Comparison of ENCODE assay signal across 14 mouse cellular contexts in the genomic region with DNA sequence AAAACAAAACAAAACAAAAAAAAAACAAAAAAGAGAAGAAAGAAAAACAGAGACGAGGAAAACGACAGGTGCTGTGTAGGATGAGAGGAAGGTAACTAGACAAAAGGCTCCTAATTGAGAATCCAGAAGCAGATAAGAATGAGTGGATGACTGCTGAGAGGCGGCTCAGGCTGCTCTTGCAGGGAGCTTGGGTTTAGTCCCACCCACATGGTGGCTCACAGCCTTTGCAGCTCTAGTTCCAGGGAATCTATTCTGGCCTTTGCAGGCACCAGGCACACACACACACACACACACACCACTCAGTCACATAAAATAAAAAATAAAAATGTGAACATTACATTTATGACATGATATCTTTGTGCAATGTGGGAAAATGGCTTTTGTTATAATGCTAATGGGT. TPM values are rescaled to one million over a fixed set of nuclear protein-coding genes. Genes with fewer than 3 reads are reported as not detected.
DNase-seq lines count a peak whose midpoint lies in the region; ATAC-seq and TF ChIP-seq lines count a peak whose summit lies in the region.
"Had no signal": no experiment of that assay in that cellular context is flagged by ENCODE, and none has a peak within 500 bp of the region (broad histone marks: within the 10 kb centered on the region; RNA-seq: fewer than 3 reads in every experiment).

No protein-coding gene starts in this region.

- H3K79me2 ChIP-seq in heart, adult 2 months (replicated peaks; ENCODE audit: control insufficient read depth, insufficient read depth, low read length): peaks cover 2% of the 10 kb centered on the region; the same call in 1 of the 2 replicates

- H3K9ac ChIP-seq in midbrain, embryonic 11.5 days (ENCODE audit: low read length): no peak overlapping the region
- H3K9ac ChIP-seq in midbrain, embryonic 16.5 days (ENCODE audit: low read depth, low read length): no peak overlapping the region
- no peak overlapping the region for H3K9ac ChIP-seq in heart, adult 2 months (ENCODE audit: low read depth, low read length)
- H3K9ac ChIP-seq: forebrain, embryonic 13.5 days; hindbrain, embryonic 12.5 days; hindbrain, embryonic 15.5 days had no signal

- no peak for TF ChIP-seq EP300 in heart, adult 2 months (IDR thresholded peaks at IDR 0.05; ENCODE audit: insufficient read depth, low read depth, low read length)

- intact Hi-C loops in heart, adult 2 months (cut with DNase I): loop anchor here (1.0 to 5.0 kb wide), 3 partner anchors 142 to 451 kb away; no protein-coding TSS in a partner anchor

- no peak overlapping the region for H3K4me3 ChIP-seq in layer of hippocampus, adult 2 months
- H3K4me3 ChIP-seq in midbrain, embryonic 11.5 days (ENCODE audit: low read depth, low read length): no peak overlapping the region
- no peak overlapping the region for H3K4me3 ChIP-seq in midbrain, embryonic 16.5 days (ENCODE audit: low read depth, low read length)
- H3K4me3 ChIP-seq in cortical plate, adult 2 months (ENCODE audit: insufficient read depth, low read length): no peak overlapping the region
- H3K4me3 ChIP-seq in heart, adult 2 months: no peak overlapping the region
- H3K4me3 ChIP-seq: forebrain, embryonic 13.5 days; hindbrain, embryonic 12.5 days; hindbrain, embryonic 15.5 days had no signal

- no peak for ATAC-seq in midbrain, embryonic 11.5 days (ENCODE audit: low FRiP score)
- no peak for ATAC-seq in midbrain, embryonic 16.5 days
- ATAC-seq: forebrain, embryonic 13.5 days; forebrain, embryonic 16.5 days had no signal

- H3K9me3 ChIP-seq in midbrain, embryonic 11.5 days (ENCODE audit: control insufficient read depth, low read length): no peaks in the 10 kb centered on the region
- H3K9me3 ChIP-seq in midbrain, embryonic 16.5 days (replicated peaks; ENCODE audit: control insufficient read depth, low read length, poor library complexity, severe bottlenecking): no peaks in the 10 kb centered on the region
- H3K9me3 ChIP-seq: forebrain, embryonic 13.5 days; hindbrain, embryonic 12.5 days; hindbrain, embryonic 15.5 days had no signal

- H3K27me3 ChIP-seq in midbrain, embryonic 11.5 days (ENCODE audit: control insufficient read depth, insufficient read depth, low read length): no peaks in the 10 kb centered on the region
- no peaks in the 10 kb centered on the region for H3K27me3 ChIP-seq in midbrain, embryonic 16.5 days (ENCODE audit: control insufficient read depth, insufficient read depth, low read depth, low read length)
- H3K27me3 ChIP-seq in heart, adult 2 months (ENCODE audit: control insufficient read depth, insufficient read depth, low read length): no peaks in the 10 kb centered on the region
- H3K27me3 ChIP-seq: forebrain, embryonic 13.5 days had no signal

- no peak for DNase-seq in layer of hippocampus, adult 2 months (ENCODE audit: low spot score in 2 of 2)
- DNase-seq in layer of hippocampus, postnatal 14 days (ENCODE audit: low spot score in 2 of 2): no peak
- peak; percentile 44 for DNase-seq in midbrain, embryonic 11.5 days (ENCODE audit: low spot score, missing footprints)
- DNase-seq in heart, adult 2 months: no peak
- DNase-seq in gastrocnemius, adult 8-10 months (ENCODE audit: low spot score in 2 of 2): no peak

- no peak for TF ChIP-seq CTCF in layer of hippocampus, adult 2 months (conservative IDR thresholded peaks at IDR 0.05)
- TF ChIP-seq CTCF in cortical plate, adult 2 months (IDR thresholded peaks at IDR 0.05; ENCODE audit: extremely low read depth, insufficient read depth, low read length): no peak
- no peak for TF ChIP-seq CTCF in heart, adult 2 months (IDR thresholded peaks at IDR 0.05)

- 0 out of 2 replicates have a peak, but pooled peaks cover 2% of the 10 kb centered on the region for H3K4me1 ChIP-seq in midbrain, embryonic 11.5 days (ENCODE audit: control insufficient read depth, insufficient read depth, low read length)
- peaks cover 7% of the 10 kb centered on the region for H3K4me1 ChIP-seq in midbrain, embryonic 16.5 days (ENCODE audit: control insufficient read depth, insufficient read depth, low read length)
- H3K4me1 ChIP-seq in cortical plate, adult 2 months (ENCODE audit: control insufficient read depth, insufficient read depth, low read length): peaks cover 19% of the 10 kb centered on the region
- peaks cover 9% of the 10 kb centered on the region for H3K4me1 ChIP-seq in heart, adult 2 months (ENCODE audit: control insufficient read depth, insufficient read depth, low read length)

- no peaks in the 10 kb centered on the region for H3K36me3 ChIP-seq in midbrain, embryonic 11.5 days (ENCODE audit: control insufficient read depth, insufficient read depth, low read length)
- H3K36me3 ChIP-seq in midbrain, embryonic 16.5 days (ENCODE audit: control insufficient read depth, insufficient read depth, low read length): no peaks in the 10 kb centered on the region
- peaks cover 4% of the 10 kb centered on the region; the same call in 1 of the 2 replicates for H3K36me3 ChIP-seq in heart, adult 2 months (ENCODE audit: control insufficient read depth, insufficient read depth, low read length)
- H3K36me3 ChIP-seq: forebrain, embryonic 10.5 days; G1E; hindbrain, embryonic 12.5 days; hindbrain, embryonic 15.5 days had no signal

- TF ChIP-seq POLR2A in cortical plate, adult 2 months (IDR thresholded peaks at IDR 0.05; ENCODE audit: extremely low read depth, insufficient read depth, low read length): 0 out of 2 replicates have a peak, but pooled peaks have one; percentile 16
- TF ChIP-seq POLR2A in heart, adult 2 months (IDR thresholded peaks at IDR 0.05; ENCODE audit: insufficient read depth, low read depth, low read length): no peak

- peak overlapping the region; percentile 67 for H3K27ac ChIP-seq in layer of hippocampus, adult 2 months
- H3K27ac ChIP-seq in midbrain, embryonic 11.5 days (ENCODE audit: low read depth, low read length): no peak overlapping the region
- H3K27ac ChIP-seq in midbrain, embryonic 16.5 days (ENCODE audit: low read length): no peak overlapping the region
- H3K27ac ChIP-seq in cortical plate, adult 2 months (ENCODE audit: insufficient read depth, low read length): no peak overlapping the region
- H3K27ac ChIP-seq in heart, adult 2 months: no peak overlapping the region
- H3K27ac ChIP-seq: forebrain, embryonic 10.5 days; forebrain, embryonic 13.5 days; hindbrain, embryonic 12.5 days; hindbrain, embryonic 15.5 days had no signal

- WGBS in midbrain, embryonic 11.5 days: 60% methylated on average over 3 of the region's 3 CpGs
- 71% methylated on average over 3 of the region's 3 CpGs for WGBS in midbrain, embryonic 16.5 days
- 38% methylated on average over 3 of the region's 3 CpGs for WGBS in heart, adult 2 months

- no peak overlapping the region for H3K4me2 ChIP-seq in midbrain, embryonic 11.5 days
- no peak overlapping the region for H3K4me2 ChIP-seq in midbrain, embryonic 16.5 days (ENCODE audit: low read length)

RNA-seq across cellular contexts. Expression of a gene that starts 4.7 kb away (rescaled TPM):
- total RNA-seq in layer of hippocampus, adult 2 months (2021): 100 to 1,000 TPM; 105 to 108 TPM
- total RNA-seq in layer of hippocampus, postnatal 14 days (2021): 100 to 1,000 TPM in 1 of 2 experiments, 10 to 100 TPM in 1; 89.0 to 110 TPM
- polyA plus RNA-seq in midbrain, embryonic 11.5 days (2014; fragmentation: Nextera tagmentation; extraction: Ambion mirVana): 20.5 and 21.9 TPM in 2 replicates
- 51.6 and 53.4 TPM in 2 replicates for polyA plus RNA-seq in midbrain, embryonic 16.5 days (2015; fragmentation: Nextera tagmentation; extraction: Ambion mirVana)
- polyA plus RNA-seq in cortical plate, adult 2 months (2012; rRNA removed): 99.9 and 108 TPM in 2 replicates
- 10 to 100 TPM; 12.7 to 29.3 TPM for total RNA-seq in heart, adult 2 months (2021)
- polyA plus RNA-seq in heart, adult 2 months (2012; rRNA removed): 19.1 and 24.5 TPM in 2 replicates
- total RNA-seq in gastrocnemius, adult 8-10 months (2022): 10 to 100 TPM; 27.5 to 34.6 (median 31.3) TPM

RNA-seq across cellular contexts. Expression of a gene that starts 21.8 kb away (rescaled TPM):
- total RNA-seq in layer of hippocampus, adult 2 months (2021): 10 to 100 TPM; 14.0 to 15.7 TPM
- total RNA-seq in layer of hippocampus, postnatal 14 days (2021): 10 to 100 TPM; 16.7 to 18.8 TPM
- 9.2 and 9.5 TPM in 2 replicates for polyA plus RNA-seq in midbrain, embryonic 11.5 days (2014; fragmentation: Nextera tagmentation; extraction: Ambion mirVana)
- polyA plus RNA-seq in midbrain, embryonic 16.5 days (2015; fragmentation: Nextera tagmentation; extraction: Ambion mirVana): 16.1 and 17.9 TPM in 2 replicates
- polyA plus RNA-seq in cortical plate, adult 2 months (2012; rRNA removed): 14.0 and 14.2 TPM in 2 replicates
- 1 to 10 TPM; 5.6 to 6.2 TPM for total RNA-seq in heart, adult 2 months (2021)
- 10.9 and 12.9 TPM in 2 replicates for polyA plus RNA-seq in heart, adult 2 months (2012; rRNA removed)
- total RNA-seq in gastrocnemius, adult 8-10 months (2022): 1 to 10 TPM; 4.9 to 5.8 (median 5.4) TPM

RNA-seq across cellular contexts. Expression of a gene that starts 37.5 kb away (rescaled TPM):
- 100 to 1,000 TPM; 338 to 354 TPM for total RNA-seq in layer of hippocampus, adult 2 months (2021)
- 100 to 1,000 TPM; 386 to 394 TPM for total RNA-seq in layer of hippocampus, postnatal 14 days (2021)
- 34.5 and 37.1 TPM in 2 replicates for polyA plus RNA-seq in midbrain, embryonic 11.5 days (2014; fragmentation: Nextera tagmentation; extraction: Ambion mirVana)
- 126 and 129 TPM in 2 replicates for polyA plus RNA-seq in midbrain, embryonic 16.5 days (2015; fragmentation: Nextera tagmentation; extraction: Ambion mirVana)
- polyA plus RNA-seq in cortical plate, adult 2 months (2012; rRNA removed): 320 and 321 TPM in 2 replicates
- total RNA-seq in heart, adult 2 months (2021): 1 to 10 TPM; 3.8 to 4.5 TPM
- polyA plus RNA-seq in heart, adult 2 months (2012; rRNA removed): 6.9 and 7.1 TPM in 2 replicates
- total RNA-seq in gastrocnemius, adult 8-10 months (2022): 1 to 10 TPM; 1.7 to 2.5 (median 2.3) TPM
- total RNA-seq: granulocyte monocyte progenitor cell, adult 5-6 weeks had no signal

RNA-seq across cellular contexts. Expression of a gene that starts 56.2 kb away (rescaled TPM):
- 1 to 10 TPM; 4.5 to 5.0 TPM for total RNA-seq in layer of hippocampus, adult 2 months (2021)
- total RNA-seq in layer of hippocampus, postnatal 14 days (2021): 1 to 10 TPM; 4.5 to 5.4 TPM
- polyA plus RNA-seq in midbrain, embryonic 11.5 days (2014; fragmentation: Nextera tagmentation; extraction: Ambion mirVana): 1.5 and 2.0 TPM in 2 replicates
- 6.1 and 9.5 TPM in 2 replicates for polyA plus RNA-seq in midbrain, embryonic 16.5 days (2015; fragmentation: Nextera tagmentation; extraction: Ambion mirVana)
- polyA plus RNA-seq in cortical plate, adult 2 months (2012; rRNA removed): 4.2 and 4.4 TPM in 2 replicates
- 1 to 10 TPM in 1 of 2 experiments, under 1 TPM in 1; 0.63 to 1.1 TPM for total RNA-seq in heart, adult 2 months (2021)
- 2.4 and 2.8 TPM in 2 replicates for polyA plus RNA-seq in heart, adult 2 months (2012; rRNA removed)
- 1 to 10 TPM in 2 of 4 experiments, under 1 TPM in 2; 0.24 to 1.3 (median 1.0) TPM for total RNA-seq in gastrocnemius, adult 8-10 months (2022)

Comparison
In these comparisons a context has a peak if more than half of its experiments do, and no peak if none do; other contexts are left out.
1. RNA of a gene that starts 37.5 kb away (total RNA-seq): 386 to 394 TPM in layer of hippocampus, postnatal 14 days and 338 to 354 TPM in layer of hippocampus, adult 2 months; 3.8 to 4.5 TPM in heart, adult 2 months and 1.7 to 2.5 TPM in gastrocnemius, adult 8-10 months; every median in the first group is over 10 times any median in the second.